In the genomic region with DNA sequence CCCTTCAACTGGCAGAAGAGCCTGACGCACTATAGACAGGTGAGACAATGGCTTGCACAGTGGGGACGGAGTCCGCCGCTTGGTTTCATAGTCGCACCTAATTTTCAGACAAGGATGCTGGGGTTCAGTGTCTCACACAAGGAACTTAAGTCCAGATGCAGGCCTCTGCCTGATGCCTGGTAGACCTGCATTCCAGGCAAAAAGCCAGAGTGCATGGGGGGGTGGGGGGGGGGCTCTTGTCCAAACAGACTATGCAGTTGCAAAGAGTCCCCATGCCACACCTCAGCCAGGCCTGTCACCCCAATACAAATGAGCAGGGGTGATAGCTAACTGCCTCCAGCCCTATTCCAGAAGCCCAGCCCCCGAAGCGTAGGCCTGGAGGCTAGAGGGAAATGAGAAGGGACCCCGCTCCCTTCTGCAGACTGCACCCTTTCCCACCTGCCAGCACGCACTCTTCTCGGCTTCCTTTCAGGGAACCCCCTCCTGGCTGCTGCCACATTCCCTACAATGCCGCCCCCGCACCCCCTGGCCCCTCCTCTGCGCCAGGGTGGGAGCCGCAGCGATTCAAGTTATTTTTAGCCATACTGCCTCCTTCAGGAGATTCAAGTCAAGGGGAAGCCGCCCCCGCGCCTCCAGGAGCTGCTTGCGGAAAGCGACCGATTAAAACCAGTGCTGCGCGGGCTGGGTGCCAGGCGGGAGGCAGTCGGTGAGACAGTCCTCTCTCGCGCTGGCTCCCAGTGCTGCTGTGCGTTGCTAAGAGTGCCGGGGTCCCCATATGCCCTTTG, we compare ENCODE assay signal across 8 mouse cellular contexts. TPM values are rescaled to one million over a fixed set of nuclear protein-coding genes. Genes with fewer than 3 reads are reported as not detected.
A peak's percentile ranks its signal among the peaks of the same experiment; 100 is the strongest.
DNase-seq lines count a peak whose midpoint lies in the region; ATAC-seq and TF ChIP-seq lines count a peak whose summit lies in the region.

No protein-coding gene starts in this region.

- peak overlapping the region; percentile 55 for H3K4me2 ChIP-seq in forebrain, postnatal 0 days (ENCODE audit: low read depth)
- peak overlapping the region; percentile 52 for H3K4me2 ChIP-seq in liver, embryonic 16.5 days (ENCODE audit: low read depth, low read length)
- peak overlapping the region; percentile 60 for H3K4me2 ChIP-seq in neural tube, embryonic 14.5 days (ENCODE audit: low read depth, low read length)

- peak; percentile 78 for DNase-seq in cerebellum, adult 11-12 months
- DNase-seq in forebrain, postnatal 0 days, result peak; percentile 93
- peak; percentile 75 for DNase-seq in heart, postnatal 25 days (ENCODE audit: low spot score)
- peak; percentile 86 to 92 for DNase-seq in layer of hippocampus, adult 18-20 months (ENCODE audit: low spot score in 2 of 2)
- DNase-seq in urinary bladder, adult 18-20 months (ENCODE audit: low spot score in 2 of 2), result peak; percentile 38 to 40

- H3K9me3 ChIP-seq in forebrain, postnatal 0 days (ENCODE audit: low read length), result no peaks in the 10 kb centered on the region
- H3K9me3 ChIP-seq in liver, embryonic 16.5 days (replicated peaks; ENCODE audit: control insufficient read depth, low read length), result no peaks in the 10 kb centered on the region
- no peaks in the 10 kb centered on the region for H3K9me3 ChIP-seq in neural tube, embryonic 14.5 days (ENCODE audit: control insufficient read depth, low read length)

- no peaks in the 10 kb centered on the region for H3K27me3 ChIP-seq in forebrain, postnatal 0 days (ENCODE audit: insufficient read depth, low read length)
- H3K27me3 ChIP-seq in liver, embryonic 16.5 days (ENCODE audit: control insufficient read depth, insufficient read depth, low read depth, low read length), result peaks cover 38% of the 10 kb centered on the region
- no peaks in the 10 kb centered on the region for H3K27me3 ChIP-seq in neural tube, embryonic 14.5 days (ENCODE audit: control insufficient read depth, insufficient read depth, low read length)

- peak overlapping the region; percentile 83 for H3K27ac ChIP-seq in forebrain, postnatal 0 days (ENCODE audit: low read depth, low read length)
- no peak overlapping the region for H3K27ac ChIP-seq in liver, embryonic 16.5 days (ENCODE audit: low read length)
- no peak overlapping the region for H3K27ac ChIP-seq in neural tube, embryonic 14.5 days (ENCODE audit: low read depth, low read length)

- intact Hi-C loops in heart, postnatal 25 days (cut with DNase I), result loop anchor here (1.0 kb wide), 1 partner anchor 47 kb away; no protein-coding TSS in a partner anchor

- peak overlapping the region; percentile 25 for H3K4me3 ChIP-seq in forebrain, postnatal 0 days (ENCODE audit: low read depth, low read length)
- peak overlapping the region; percentile 9; the same call in 1 of the 2 replicates for H3K4me3 ChIP-seq in liver, embryonic 16.5 days (ENCODE audit: low read depth, low read length)
- H3K4me3 ChIP-seq in neural tube, embryonic 14.5 days (ENCODE audit: low read depth, low read length), result peak overlapping the region; percentile 21; the same call in 1 of the 2 replicates

- 13% methylated on average over 29 of the region's 29 CpGs for WGBS in forebrain, postnatal 0 days
- WGBS in liver, embryonic 16.5 days (ENCODE audit: insufficient replicate concordance), result 18% methylated on average over 29 of the region's 29 CpGs
- 16% methylated on average over 29 of the region's 29 CpGs for WGBS in neural tube, embryonic 14.5 days

- peak overlapping the region; percentile 46 for H3K9ac ChIP-seq in forebrain, postnatal 0 days
- H3K9ac ChIP-seq in liver, embryonic 16.5 days (ENCODE audit: low read depth, low read length), result no peak overlapping the region
- H3K9ac ChIP-seq in neural tube, embryonic 14.5 days (replicated peaks; ENCODE audit: low read depth, low read length), result peak overlapping the region; percentile 54

- peak; percentile 66 for TF ChIP-seq CTCF in forebrain, postnatal 0 days (IDR thresholded peaks at IDR 0.05; ENCODE audit: low read depth)

- no peaks in the 10 kb centered on the region for H3K36me3 ChIP-seq in forebrain, postnatal 0 days (ENCODE audit: insufficient read depth)
- H3K36me3 ChIP-seq in liver, embryonic 16.5 days (ENCODE audit: control insufficient read depth, insufficient read depth), result no peaks in the 10 kb centered on the region
- H3K36me3 ChIP-seq in neural tube, embryonic 14.5 days (ENCODE audit: control insufficient read depth, insufficient read depth, low read length), result no peaks in the 10 kb centered on the region

- H3K4me1 ChIP-seq in forebrain, postnatal 0 days (ENCODE audit: insufficient read depth), result peaks cover 28% of the 10 kb centered on the region
- peaks cover 11% of the 10 kb centered on the region for H3K4me1 ChIP-seq in liver, embryonic 16.5 days (ENCODE audit: control insufficient read depth, low read depth, low read length)
- peaks cover 20% of the 10 kb centered on the region for H3K4me1 ChIP-seq in neural tube, embryonic 14.5 days (ENCODE audit: control insufficient read depth, insufficient read depth, low read length)

- ATAC-seq in CD4-positive, CD25-positive, alpha-beta regulatory T cell, adult 4 months, result peak; percentile 37
- peak; percentile 89 for ATAC-seq in forebrain, postnatal 0 days
- no peak for ATAC-seq in liver, embryonic 16.5 days (ENCODE audit: low read depth)
- peak; percentile 57 for ATAC-seq in neural tube, embryonic 14.5 days (ENCODE audit: low read depth)

RNA-seq across cellular contexts. Expression of gene Rpl29, which starts 11.2 kb away (rescaled TPM):
- 1,000 to 10,000 TPM; 1,164 to 1,338 TPM for polyA plus RNA-seq in CD4-positive, CD25-positive, alpha-beta regulatory T cell, adult 4 months (2017; shearing (Covaris generic))
- 890 and 984 TPM in 2 replicates for total RNA-seq in forebrain, postnatal 0 days (2014; rRNA removed)
- polyA plus RNA-seq in forebrain, postnatal 0 days (2015; fragmentation: Nextera tagmentation; extraction: Ambion mirVana), result 678 and 804 TPM in 2 replicates
- 100 to 1,000 TPM; 296 to 309 TPM for total RNA-seq in heart, postnatal 25 days (2021)
- 100 to 1,000 TPM; 274 to 289 TPM for total RNA-seq in layer of hippocampus, adult 18-20 months (2021)
- polyA plus RNA-seq in liver, embryonic 16.5 days (2015; fragmentation: Nextera tagmentation; extraction: Ambion mirVana), result 452 and 501 TPM in 2 replicates
- polyA plus RNA-seq in neural tube, embryonic 14.5 days (2014; fragmentation: Nextera tagmentation; extraction: Ambion mirVana), result 719 and 757 TPM in 2 replicates

RNA-seq across cellular contexts. Expression of gene Acy1, which starts 20.1 kb away (rescaled TPM):
- 10 to 100 TPM; 11.6 to 12.2 TPM for polyA plus RNA-seq in CD4-positive, CD25-positive, alpha-beta regulatory T cell, adult 4 months (2017; shearing (Covaris generic))
- total RNA-seq in forebrain, postnatal 0 days (2014; rRNA removed), result 12.9 and 18.1 TPM in 2 replicates
- 20.5 and 21.0 TPM in 2 replicates for polyA plus RNA-seq in forebrain, postnatal 0 days (2015; fragmentation: Nextera tagmentation; extraction: Ambion mirVana)
- 10 to 100 TPM; 22.4 to 28.6 TPM for total RNA-seq in heart, postnatal 25 days (2021)
- 10 to 100 TPM; 14.3 to 16.8 TPM for total RNA-seq in layer of hippocampus, adult 18-20 months (2021)
- 34.3 and 36.5 TPM in 2 replicates for polyA plus RNA-seq in liver, embryonic 16.5 days (2015; fragmentation: Nextera tagmentation; extraction: Ambion mirVana)
- 20.3 and 22.5 TPM in 2 replicates for polyA plus RNA-seq in neural tube, embryonic 14.5 days (2014; fragmentation: Nextera tagmentation; extraction: Ambion mirVana)

RNA-seq across cellular contexts. Expression of gene Abhd14b, which starts 29.2 kb away (rescaled TPM):
- 10 to 100 TPM; 19.4 to 21.2 TPM for polyA plus RNA-seq in CD4-positive, CD25-positive, alpha-beta regulatory T cell, adult 4 months (2017; shearing (Covaris generic))
- total RNA-seq in forebrain, postnatal 0 days (2014; rRNA removed), result 10.5 and 13.8 TPM in 2 replicates
- 7.6 and 8.8 TPM in 2 replicates for polyA plus RNA-seq in forebrain, postnatal 0 days (2015; fragmentation: Nextera tagmentation; extraction: Ambion mirVana)
- 1 to 10 TPM; 6.3 to 6.7 TPM for total RNA-seq in heart, postnatal 25 days (2021)
- total RNA-seq in layer of hippocampus, adult 18-20 months (2021), result 10 to 100 TPM; 11.6 to 12.2 TPM
- polyA plus RNA-seq in liver, embryonic 16.5 days (2015; fragmentation: Nextera tagmentation; extraction: Ambion mirVana), result 31.3 and 37.5 TPM in 2 replicates
- polyA plus RNA-seq in neural tube, embryonic 14.5 days (2014; fragmentation: Nextera tagmentation; extraction: Ambion mirVana), result 8.6 TPM in 2 replicates

RNA-seq across cellular contexts. Expression of gene Abhd14a, which starts 29.4 kb away (rescaled TPM):
- 10 to 100 TPM; 10.5 to 24.2 TPM for polyA plus RNA-seq in CD4-positive, CD25-positive, alpha-beta regulatory T cell, adult 4 months (2017; shearing (Covaris generic))
- 54.4 and 63.2 TPM in 2 replicates for total RNA-seq in forebrain, postnatal 0 days (2014; rRNA removed)
- 84.1 and 87.1 TPM in 2 replicates for polyA plus RNA-seq in forebrain, postnatal 0 days (2015; fragmentation: Nextera tagmentation; extraction: Ambion mirVana)
- 10 to 100 TPM; 20.2 to 21.3 TPM for total RNA-seq in heart, postnatal 25 days (2021)
- 10 to 100 TPM; 32.1 to 34.9 TPM for total RNA-seq in layer of hippocampus, adult 18-20 months (2021)
- polyA plus RNA-seq in liver, embryonic 16.5 days (2015; fragmentation: Nextera tagmentation; extraction: Ambion mirVana), result 17.2 and 18.8 TPM in 2 replicates
- polyA plus RNA-seq in neural tube, embryonic 14.5 days (2014; fragmentation: Nextera tagmentation; extraction: Ambion mirVana), result 59.5 and 66.9 TPM in 2 replicates

RNA-seq across cellular contexts. Expression of gene Pcbp4, which starts 35.1 kb away (rescaled TPM):
- polyA plus RNA-seq in CD4-positive, CD25-positive, alpha-beta regulatory T cell, adult 4 months (2017; shearing (Covaris generic)), result 1 to 10 TPM; 2.9 to 3.1 TPM
- total RNA-seq in forebrain, postnatal 0 days (2014; rRNA removed), result 454 and 602 TPM in 2 replicates
- 251 and 273 TPM in 2 replicates for polyA plus RNA-seq in forebrain, postnatal 0 days (2015; fragmentation: Nextera tagmentation; extraction: Ambion mirVana)
- total RNA-seq in heart, postnatal 25 days (2021), result 10 to 100 TPM; 70.7 to 81.8 TPM
- total RNA-seq in layer of hippocampus, adult 18-20 months (2021), result 100 to 1,000 TPM; 186 to 198 TPM
- polyA plus RNA-seq in liver, embryonic 16.5 days (2015; fragmentation: Nextera tagmentation; extraction: Ambion mirVana), result 5.1 and 6.0 TPM in 2 replicates
- 166 and 182 TPM in 2 replicates for polyA plus RNA-seq in neural tube, embryonic 14.5 days (2014; fragmentation: Nextera tagmentation; extraction: Ambion mirVana)

Comparison
In these comparisons a context has a peak if more than half of its experiments do, and no peak if none do; other contexts are left out.
1. DNase-seq: peak in every context shown above with its lines; median percentile 93 in forebrain, postnatal 0 days; 89 in layer of hippocampus, adult 18-20 months; 78 in cerebellum, adult 11-12 months; 75 in heart, postnatal 25 days; 39 in urinary bladder, adult 18-20 months.